Mouse (Mus musculus) urinary bladder, postnatal 25 days (tissue): Measurements from ENCODE around the gene Olfr523.
"Not testable (repeated sequence)": the region's sequence is repeated elsewhere in the genome, so short reads cannot be mapped to it uniquely, and the experiment has no call there.

Source experiments
- DNase-seq: peaks from one replicate; pipeline ENCODE4 v3.0.0; 2022; ENCODE audit warnings: low spot score

The Olfr523 gene

DNA sequence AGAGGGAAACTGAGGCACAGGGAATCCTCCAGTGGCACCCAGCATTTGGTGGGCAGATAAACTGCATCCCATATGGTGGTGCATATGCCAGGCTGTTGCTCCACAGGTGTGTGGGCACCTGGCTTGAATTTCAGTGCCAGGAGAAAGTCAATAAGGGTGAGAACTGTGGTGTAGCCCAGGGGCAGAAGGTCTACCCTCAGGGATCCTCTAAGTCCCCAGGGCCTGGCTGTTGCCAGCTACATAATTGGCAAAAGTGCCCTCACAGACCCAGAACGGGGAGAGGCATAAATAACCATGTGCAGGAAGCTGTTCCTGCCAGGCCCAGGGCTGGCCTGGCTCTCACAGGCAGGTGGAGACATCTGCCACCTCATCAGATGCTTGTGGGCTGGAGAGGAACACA, at the start of gene Olfr523:
Olfr523 (plus strand) TSS at position 282 of the 400 bp plus-strand sequence.
- no peak for DNase-seq

- DNase-seq: no peak
Measured at GRCm38 (mm10) chr7:140124382-140124781, 48.6 kb upstream of the Olfr523 start.

DNA sequence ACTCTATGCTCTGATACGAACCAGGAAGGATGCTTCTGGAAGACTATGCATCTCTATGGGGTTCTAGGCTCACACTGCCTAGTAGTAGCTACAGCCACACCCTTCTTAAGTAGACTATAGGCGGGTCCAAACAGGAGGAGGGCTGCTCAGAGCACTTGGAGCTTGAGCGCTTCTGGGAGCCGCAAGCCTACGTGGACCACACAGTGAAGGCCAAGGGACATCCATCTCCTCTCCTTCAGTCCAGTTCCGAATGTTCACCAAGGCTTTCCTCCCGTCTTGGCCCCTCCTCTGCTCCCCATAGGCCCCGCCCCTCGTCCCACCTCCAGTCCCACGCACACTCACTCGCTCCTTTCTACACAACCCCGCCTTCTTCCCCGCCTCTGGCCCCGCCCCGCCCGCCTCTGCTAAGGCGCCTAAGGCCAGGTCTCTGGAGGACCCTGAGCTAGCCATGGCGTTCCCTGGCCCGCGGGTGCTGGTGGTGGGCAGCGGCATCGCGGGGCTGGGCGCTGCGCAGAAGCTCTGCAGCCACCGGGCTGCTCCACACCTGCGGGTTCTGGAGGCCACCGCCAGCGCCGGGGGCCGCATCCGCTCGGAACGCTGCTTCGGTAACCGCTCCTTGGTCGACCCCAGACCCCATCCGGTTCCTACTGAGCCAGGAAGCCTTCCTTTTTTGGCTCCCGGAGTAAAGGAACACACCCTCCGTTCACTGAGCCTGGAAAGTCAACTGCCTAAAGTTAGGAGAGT, 47.6 kb upstream of the Olfr523 start:
- peak; percentile 94 for DNase-seq

DNA sequence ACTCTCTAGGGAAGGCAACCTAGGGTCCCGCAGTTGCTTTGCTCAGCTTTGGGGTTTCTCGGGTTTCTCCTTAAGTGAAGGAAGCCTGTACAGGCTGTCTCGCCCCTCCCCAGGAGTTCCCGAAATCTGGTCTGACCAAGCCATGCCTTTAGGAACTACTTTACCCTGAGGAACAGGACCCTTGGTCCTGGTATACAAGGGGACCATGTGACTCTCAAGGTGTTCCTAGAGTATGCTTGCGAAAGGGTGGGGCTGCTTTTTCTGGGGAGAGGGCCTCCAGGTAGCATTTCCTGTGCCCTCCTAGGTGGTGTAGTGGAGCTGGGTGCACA, 47.0 kb upstream of the Olfr523 start:
- DNase-seq: no peak

GRCm38 (mm10) chr7:140126934-140127333, 46.1 kb upstream of the Olfr523 start:
- no peak for DNase-seq

- no peak for DNase-seq
Measured at GRCm38 (mm10) chr7:140127911-140128310, 45.1 kb upstream of the Olfr523 start.

GRCm38 (mm10) chr7:140132184-140132583, 40.8 kb upstream of the Olfr523 start:
- DNase-seq: not testable (repeated sequence)

DNA sequence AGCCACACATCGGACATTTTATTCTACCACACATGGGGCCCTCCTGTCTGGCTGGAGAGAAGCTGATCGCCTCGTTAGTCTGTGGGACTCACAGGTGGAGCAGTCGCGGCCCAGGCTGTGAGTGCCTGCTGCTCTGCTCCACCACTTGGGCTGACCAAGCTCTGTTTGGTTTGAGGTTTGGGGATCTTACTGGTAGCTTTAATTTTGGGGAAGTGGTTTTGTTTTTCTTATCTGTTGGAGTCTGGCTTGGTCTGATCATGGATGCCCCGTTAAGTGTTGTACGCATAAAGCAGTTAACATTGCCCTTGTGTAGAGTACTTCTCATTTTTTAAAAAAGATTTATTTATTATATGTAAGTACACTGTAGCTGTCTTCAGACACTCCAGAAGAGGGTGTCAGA, 39.0 kb upstream of the Olfr523 start:
- not testable (repeated sequence) for DNase-seq

- DNase-seq: no peak
Measured at GRCm38 (mm10) chr7:140135106-140135770, 37.8 kb upstream of the Olfr523 start.

GRCm38 (mm10) chr7:140137135-140138020, 35.6 kb upstream of the Olfr523 start, which contains the start of gene Mtg1:
TSS of gene Mtg1 (plus strand) at chr7:140137564.
- DNase-seq: peak; percentile 99

DNA sequence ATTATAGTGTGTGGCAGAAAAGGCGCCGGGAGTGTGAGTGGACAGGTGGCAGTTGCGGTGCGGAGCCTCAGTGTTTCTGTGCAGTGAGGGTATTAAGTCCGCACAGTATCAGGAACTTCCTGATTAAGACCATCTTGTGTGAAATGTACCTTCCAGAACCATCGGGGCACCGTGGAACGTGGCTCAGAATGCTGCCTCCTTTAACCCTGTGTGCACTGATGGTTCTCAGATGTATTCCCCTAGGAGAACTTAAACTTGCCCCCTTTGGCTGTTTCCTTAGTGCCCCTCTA, 35.1 kb upstream of the Olfr523 start:
- no peak for DNase-seq

GRCm38 (mm10) chr7:140141350-140141749, 31.7 kb upstream of the Olfr523 start:
- DNase-seq: peak; percentile 61

GRCm38 (mm10) chr7:140144550-140144949, 28.5 kb upstream of the Olfr523 start:
- no peak for DNase-seq

DNA sequence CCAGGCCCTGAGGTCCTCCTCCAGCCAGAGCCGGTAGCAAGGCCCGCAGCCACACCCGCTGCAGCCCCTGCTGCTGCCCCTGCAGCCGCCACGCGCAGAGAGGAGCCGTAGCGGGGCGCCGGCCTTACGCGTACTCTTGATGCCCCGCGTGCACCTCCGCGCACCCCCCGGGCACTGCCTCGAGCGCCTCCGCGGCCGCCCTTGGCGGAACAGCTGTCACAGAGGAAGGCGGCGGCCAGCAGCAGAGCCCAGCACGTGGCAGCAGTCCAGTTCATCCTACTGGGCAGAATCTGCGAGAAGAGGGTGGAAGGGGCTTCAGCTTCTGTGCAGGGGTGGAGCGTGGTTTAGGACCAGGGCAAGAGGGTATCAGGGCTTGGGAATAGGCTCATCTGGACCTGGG, 19.6 kb upstream of the Olfr523 start:
- no peak for DNase-seq

DNA sequence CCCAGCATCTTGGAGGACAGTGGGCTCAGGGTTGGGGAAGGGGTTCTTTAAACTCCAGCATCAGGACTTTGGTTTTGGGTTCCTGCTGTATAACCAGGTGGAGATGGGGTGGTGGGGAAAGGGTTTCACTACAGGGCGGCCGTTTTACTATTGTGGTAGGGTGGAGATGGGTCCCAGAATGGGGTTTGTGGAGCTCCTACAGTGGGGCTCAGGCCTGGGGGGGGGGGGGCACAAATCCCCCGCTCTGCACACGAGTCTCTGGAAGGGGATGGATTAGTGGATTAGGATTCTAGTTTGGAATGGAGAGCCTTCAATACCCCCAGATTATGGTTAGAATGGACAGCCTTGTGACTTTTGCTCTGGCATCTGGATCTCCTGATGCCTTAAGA, 19.2 kb upstream of the Olfr523 start:
- no peak for DNase-seq

DNA sequence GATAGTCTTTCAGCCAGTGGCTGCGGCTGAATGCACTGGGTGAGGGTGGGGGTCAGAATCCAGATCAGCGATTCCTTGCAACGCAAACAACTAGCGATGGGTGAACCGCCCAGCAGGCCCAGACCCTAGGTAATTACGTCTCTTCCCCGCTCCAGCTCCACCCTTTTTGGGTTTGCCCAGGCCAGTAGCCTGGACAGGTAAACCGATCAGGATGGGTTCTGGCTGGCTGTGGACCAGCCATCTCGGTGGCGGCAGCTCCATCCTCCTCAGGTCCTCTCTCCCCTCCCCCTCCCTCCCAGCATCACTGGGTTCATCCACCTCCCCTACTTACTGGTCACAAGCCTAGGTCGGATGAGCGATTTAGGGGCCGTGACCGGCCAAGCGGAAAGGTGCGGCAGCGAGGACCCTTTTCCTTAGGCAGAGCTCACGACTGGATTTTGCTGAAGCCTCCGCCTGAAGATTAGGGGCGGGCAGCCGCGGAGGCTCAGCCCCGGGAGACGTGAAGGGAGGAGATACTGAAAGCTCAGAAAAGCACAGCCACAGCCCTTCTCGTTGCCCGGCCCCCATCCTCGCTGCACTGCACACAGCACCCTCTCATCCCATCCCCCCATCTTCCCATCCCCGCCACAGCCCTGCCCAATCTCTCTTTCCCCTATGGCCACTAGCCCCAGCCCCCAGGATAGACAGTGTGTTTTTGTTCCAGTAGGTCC, 18.6 kb upstream of the Olfr523 start, which contains the start of gene Sprn:
Sprn (minus strand) TSS at position 660 of the 710 bp plus-strand sequence.
- no peak for DNase-seq

DNA sequence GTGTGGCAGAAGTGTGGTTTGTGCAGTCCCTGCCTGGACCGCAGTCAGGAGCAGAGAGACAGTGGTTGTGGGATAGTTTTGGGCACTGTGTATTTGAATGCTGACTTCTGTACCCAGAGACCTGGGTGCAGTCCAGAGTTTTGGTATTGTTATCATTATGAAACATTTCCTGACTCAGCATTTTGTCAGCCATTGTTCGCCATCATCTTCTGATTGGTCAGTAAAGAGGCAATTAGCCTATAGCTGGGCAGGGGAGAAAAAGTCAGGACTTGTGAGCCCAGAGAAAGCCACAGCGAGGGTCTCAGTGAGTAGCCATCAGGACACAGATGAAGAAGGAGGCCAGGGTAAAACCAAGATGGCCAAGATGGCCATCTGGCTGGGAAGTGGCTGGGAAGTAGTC, 12.7 kb upstream of the Olfr523 start:
- no peak for DNase-seq

DNA sequence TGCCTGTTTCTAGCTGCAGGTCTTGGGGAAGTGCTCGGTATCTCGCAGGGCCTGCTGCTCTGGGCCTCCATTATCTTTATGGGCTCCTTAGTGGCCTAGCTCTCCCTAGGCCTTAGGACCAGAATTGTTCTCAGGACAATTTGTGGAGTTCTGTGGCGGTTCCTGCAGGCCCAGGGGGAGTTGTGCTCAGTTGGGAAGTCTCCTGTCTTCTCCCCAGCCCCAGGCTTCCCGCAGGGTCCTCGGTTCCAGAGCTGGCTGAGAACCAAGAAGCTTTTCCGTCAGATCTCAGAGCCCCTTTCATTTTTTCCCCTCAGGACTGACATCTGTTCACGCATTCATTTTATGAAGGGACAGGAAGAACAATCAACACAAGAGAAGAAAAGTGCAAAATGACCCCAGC, 8.4 kb upstream of the Olfr523 start, which contains the start of gene Olfr522:
Olfr522 (minus strand) TSS at position 101 of the 400 bp plus-strand sequence.
- DNase-seq: no peak

- DNase-seq: no peak
Measured at GRCm38 (mm10) chr7:140167950-140168349, 5.1 kb upstream of the Olfr523 start.

DNA sequence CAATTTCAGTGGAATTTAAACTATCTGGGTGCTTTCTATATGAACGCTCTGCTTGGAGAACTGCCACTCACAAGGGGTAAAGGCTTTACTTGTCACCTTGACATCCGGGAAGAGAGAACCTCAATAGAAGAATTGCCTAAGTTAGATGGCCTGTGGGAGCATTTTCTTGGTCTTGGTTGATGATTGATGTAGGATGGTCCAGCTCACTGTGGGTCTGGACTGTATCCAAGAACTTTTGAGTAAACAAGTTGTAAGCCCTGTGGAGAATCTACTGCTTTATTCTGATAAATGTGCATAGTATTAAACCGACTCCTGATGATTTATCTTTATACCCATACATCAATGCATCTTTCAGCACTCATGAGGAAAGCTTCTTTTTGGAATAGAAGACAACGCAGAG, 3.6 kb upstream of the Olfr523 start:
- DNase-seq: no peak

GRCm38 (mm10) chr7:140170863-140171262, 2.2 kb upstream of the Olfr523 start:
- no peak for DNase-seq

GRCm38 (mm10) chr7:140179176-140179575, 6.2 kb downstream of the Olfr523 start:
- DNase-seq: no peak
